Comparison of ENCODE assay signal across 15 mouse cellular contexts in the genomic region with DNA sequence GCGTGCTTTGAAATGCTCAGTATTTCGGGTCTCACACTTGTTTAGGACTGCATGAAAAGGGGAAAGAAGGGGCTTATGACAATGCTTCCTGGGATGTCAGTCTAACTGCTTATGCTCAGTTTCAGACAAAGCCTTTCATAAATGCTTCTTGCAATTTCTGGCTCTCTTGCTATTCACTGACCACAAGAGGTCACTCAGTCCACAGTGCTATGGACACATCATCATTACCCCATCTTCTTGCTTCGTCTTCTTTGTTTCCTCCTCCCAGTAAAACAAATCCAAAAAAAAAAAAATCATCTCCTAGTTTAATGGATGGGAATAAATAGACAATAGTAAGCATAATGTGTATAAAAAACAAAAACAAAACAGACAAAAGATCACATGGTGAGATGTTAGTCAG.
DNase-seq lines count a peak whose midpoint lies in the region; ATAC-seq and TF ChIP-seq lines count a peak whose summit lies in the region.
"Had no signal": no experiment of that assay in that cellular context is flagged by ENCODE, and none has a peak within 500 bp of the region (broad histone marks: within the 10 kb centered on the region; RNA-seq: fewer than 3 reads in every experiment).

No protein-coding gene starts in this region.

- H3K27ac ChIP-seq in forebrain, embryonic 14.5 days (ENCODE audit: low read depth, low read length), result no peak overlapping the region
- no peak overlapping the region for H3K27ac ChIP-seq in forebrain, embryonic 15.5 days (replicated peaks)
- no peak overlapping the region for H3K27ac ChIP-seq in left cerebral cortex, adult 2 months
- H3K27ac ChIP-seq: forebrain, embryonic 10.5 days; heart, embryonic 13.5 days; limb, embryonic 12.5 days; neural tube, embryonic 13.5 days had no signal

- no peak overlapping the region for H3K9ac ChIP-seq in forebrain, embryonic 14.5 days (ENCODE audit: low read length)
- H3K9ac ChIP-seq in forebrain, embryonic 15.5 days (replicated peaks), result no peak overlapping the region
- H3K9ac ChIP-seq: heart, embryonic 13.5 days; limb, embryonic 12.5 days; neural tube, embryonic 13.5 days had no signal

- peak; percentile 19 for DNase-seq in forebrain, embryonic 14.5 days (ENCODE audit: low spot score)
- DNase-seq in left cerebral cortex, adult 2 months (ENCODE audit: extremely low spot score in 1 of 2, low spot score in 2 of 2), result no peak
- DNase-seq in left cerebral cortex, postnatal 36 days (ENCODE audit: low spot score in 2 of 2), result no peak
- peak; percentile 6 for DNase-seq in 416B (ENCODE audit: low read depth)
- DNase-seq in embryo, embryonic 10.5 days (ENCODE audit: low spot score), result peak; percentile 5
- no peak for DNase-seq in right cerebral cortex, postnatal 36 days (ENCODE audit: low spot score in 2 of 2)
- no peak for DNase-seq in urinary bladder, postnatal 25 days (ENCODE audit: low spot score)
- DNase-seq: gastrocnemius, postnatal 14 days; kidney, postnatal 25 days; layer of hippocampus, postnatal 36 days had no signal

- H3K9me3 ChIP-seq in forebrain, embryonic 14.5 days (replicated peaks; ENCODE audit: control insufficient read depth, low read length), result no peaks in the 10 kb centered on the region
- no peaks in the 10 kb centered on the region for H3K9me3 ChIP-seq in forebrain, embryonic 15.5 days
- H3K9me3 ChIP-seq: forebrain, embryonic 10.5 days; heart, embryonic 13.5 days; limb, embryonic 12.5 days; neural tube, embryonic 13.5 days had no signal

- H3K4me3 ChIP-seq in forebrain, embryonic 14.5 days (ENCODE audit: low read depth, low read length), result no peak overlapping the region
- H3K4me3 ChIP-seq in forebrain, embryonic 15.5 days, result no peak overlapping the region
- no peak overlapping the region for H3K4me3 ChIP-seq in left cerebral cortex, adult 2 months
- H3K4me3 ChIP-seq: forebrain, embryonic 10.5 days; heart, embryonic 13.5 days; limb, embryonic 12.5 days; neural tube, embryonic 13.5 days had no signal

- intact Hi-C loops in left cerebral cortex, adult 2 months (cut with DNase I), result no loop called here
- intact Hi-C loops in left cerebral cortex, postnatal 36 days (cut with DNase I), result no loop called here

- 68% methylated on average over 3 of the region's 3 CpGs for WGBS in forebrain, embryonic 14.5 days
- WGBS in forebrain, embryonic 15.5 days, result 72% methylated on average over 3 of the region's 3 CpGs

- no peaks in the 10 kb centered on the region for H3K27me3 ChIP-seq in forebrain, embryonic 14.5 days (replicated peaks; ENCODE audit: control insufficient read depth, insufficient read depth, low read length)
- no peaks in the 10 kb centered on the region for H3K27me3 ChIP-seq in forebrain, embryonic 15.5 days
- H3K27me3 ChIP-seq: heart, embryonic 13.5 days; limb, embryonic 12.5 days; neural tube, embryonic 13.5 days had no signal

- H3K36me3 ChIP-seq in forebrain, embryonic 14.5 days (ENCODE audit: control insufficient read depth, insufficient read depth, low read length), result no peaks in the 10 kb centered on the region
- no peaks in the 10 kb centered on the region for H3K36me3 ChIP-seq in forebrain, embryonic 15.5 days
- H3K36me3 ChIP-seq: forebrain, embryonic 10.5 days; heart, embryonic 13.5 days; limb, embryonic 12.5 days; neural tube, embryonic 13.5 days had no signal

- no peak for ATAC-seq in forebrain, embryonic 14.5 days
- no peak for ATAC-seq in forebrain, embryonic 15.5 days (replicated peaks)

- no peak overlapping the region for H3K4me2 ChIP-seq in forebrain, embryonic 14.5 days (ENCODE audit: low read length)
- H3K4me2 ChIP-seq in forebrain, embryonic 15.5 days (replicated peaks), result no peak overlapping the region
- H3K4me2 ChIP-seq: heart, embryonic 13.5 days; limb, embryonic 12.5 days; neural tube, embryonic 13.5 days had no signal

- no peaks in the 10 kb centered on the region for H3K4me1 ChIP-seq in forebrain, embryonic 14.5 days (ENCODE audit: control insufficient read depth, insufficient read depth, low read length)
- no peaks in the 10 kb centered on the region for H3K4me1 ChIP-seq in forebrain, embryonic 15.5 days
- H3K4me1 ChIP-seq: forebrain, embryonic 10.5 days; heart, embryonic 13.5 days; limb, embryonic 12.5 days; neural tube, embryonic 13.5 days had no signal

- peak; percentile 27 for TF ChIP-seq CTCF in left cerebral cortex, adult 2 months (IDR thresholded peaks at IDR 0.05)

Comparison
In these comparisons a context has a peak if more than half of its experiments do, and no peak if none do; other contexts are left out.
1. DNase-seq: peak in forebrain, embryonic 14.5 days (single experiment), 416B (single experiment) and embryo, embryonic 10.5 days (single experiment); none in left cerebral cortex, adult 2 months (0 of 2), left cerebral cortex, postnatal 36 days (0 of 2), right cerebral cortex, postnatal 36 days (0 of 2) and urinary bladder, postnatal 25 days (single experiment).